Mouse (Mus musculus) kidney, adult 2 months (tissue): ENCODE data around the gene Fsip1.

Source experiments
- CTCF ChIP-seq: fragments of 200-500 bp; conservative IDR thresholded peaks from 2 replicates; pipeline ENCODE4 v1.5.1; 2011; ENCODE audit warnings: low read depth, mild to moderate bottlenecking, control low read depth, low read length, moderate library complexity, mixed read lengths; ENCODE audit not compliant: insufficient read depth, insufficient read length
- POLR2A ChIP-seq: fragments of 200-500 bp; IDR thresholded peaks from one replicate; pipeline ENCODE4 v1.6.1; 2011; ENCODE audit warnings: low read depth, low read length, control low read depth

GRCm38 (mm10) chr2:118125943-118126470 is 130.8 kb downstream of the Fsip1 start:
- TF ChIP-seq POLR2A, result no peak
- no peak for TF ChIP-seq CTCF
